Mouse (Mus musculus): ENCODE measurements at regions not wholly inside any gene's neighbourhood (a gene's known extent, or its start where the extent isn't known, plus 50 kb on each side); places are given as distances from the start of the nearest gene placed in this dataset.

GRCm38 (mm10) chrX:158451792-158452191 lies 408.7 kb upstream of the Cnksr2 start:
- no peak for DNase-seq

DNA sequence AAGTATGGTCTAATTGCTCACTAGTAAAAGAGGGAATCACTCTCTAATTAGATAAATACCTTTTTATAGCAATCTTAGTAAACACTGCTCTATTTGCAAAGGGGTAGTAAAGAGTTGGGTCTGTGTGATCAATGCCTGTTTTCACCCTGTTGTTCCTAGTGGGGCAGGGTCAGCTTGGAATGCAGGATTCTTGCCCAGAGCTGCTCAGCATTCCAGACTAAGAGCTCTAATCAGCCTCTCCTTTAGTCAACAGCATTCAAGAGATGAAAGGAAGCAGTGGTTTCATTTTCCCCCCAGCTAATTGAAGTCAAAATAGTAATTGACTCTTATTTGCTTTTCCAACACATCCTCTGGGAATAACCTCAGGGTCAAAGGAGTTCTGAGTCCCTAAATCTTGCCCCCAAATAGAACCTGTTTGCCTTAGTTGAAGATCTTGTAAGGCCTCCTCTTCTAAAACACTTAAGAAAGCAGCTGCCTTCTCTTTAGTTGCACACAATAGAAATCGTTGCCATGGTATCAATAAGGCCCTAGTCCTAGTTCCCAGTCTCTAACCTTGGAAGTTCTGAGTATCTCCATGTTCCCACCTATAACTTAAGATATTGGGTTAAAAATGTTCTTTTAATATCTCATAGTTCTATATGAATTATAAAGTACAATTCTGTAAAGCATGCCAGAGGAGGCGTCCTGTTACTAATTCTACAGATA lies 380.6 kb upstream of the Cnksr2 start:
- no peak for DNase-seq

- DNase-seq: peak; percentile 21 to 39
Observed at GRCm38 (mm10) chrX:158394184-158394894, 351.2 kb upstream of the Cnksr2 start.

- peak; percentile 80 to 88 for DNase-seq
Observed at GRCm38 (mm10) chrX:158375791-158376190, 332.7 kb upstream of the Cnksr2 start.

- peak; percentile 49 to 59 for DNase-seq
Observed at GRCm38 (mm10) chrX:158373219-158373618, 330.1 kb upstream of the Cnksr2 start.

All from cerebellum, adult 18-20 months (tissue).